Comparison of ENCODE assay signal across 7 mouse cellular contexts in the genomic region with DNA sequence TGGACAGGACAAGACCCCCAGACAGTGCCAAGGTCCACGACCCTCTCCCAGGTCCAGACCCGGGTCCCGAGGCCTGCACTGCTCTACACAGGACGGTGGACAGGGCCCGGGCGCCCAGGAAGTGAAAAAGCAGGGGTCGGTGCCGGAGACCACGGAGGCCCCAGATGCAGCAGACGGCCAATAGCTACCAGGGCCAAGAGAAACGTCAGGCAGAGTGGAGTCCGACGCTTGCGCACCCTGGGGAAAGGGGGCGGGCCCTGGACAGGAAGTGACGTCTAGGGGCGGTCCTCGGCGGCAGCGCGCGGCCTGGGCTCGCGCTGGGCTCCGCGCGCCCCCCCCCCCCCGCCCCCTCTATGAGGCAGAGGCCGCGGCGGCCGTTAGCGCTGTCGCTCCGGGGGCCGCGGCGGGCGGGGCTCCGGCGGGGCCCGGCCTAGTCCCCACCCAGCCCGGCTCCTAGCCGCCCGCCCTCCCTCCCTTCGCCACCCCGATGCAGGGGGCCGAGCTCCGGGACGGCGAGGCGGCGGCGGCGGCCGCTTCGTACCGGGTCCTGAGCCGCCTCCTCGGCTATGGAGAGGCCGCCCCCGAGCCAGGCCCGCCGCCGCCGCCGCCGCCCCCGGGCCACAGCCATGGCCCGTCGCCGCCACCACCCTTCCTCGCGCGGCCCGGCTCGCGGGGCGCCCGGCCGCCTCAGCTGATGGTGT. TPM values are rescaled to one million over a fixed set of nuclear protein-coding genes. Genes with fewer than 3 reads are reported as not detected.
DNase-seq lines count a peak whose midpoint lies in the region; ATAC-seq and TF ChIP-seq lines count a peak whose summit lies in the region.

A gene (plus strand): TSS at position 604 of the 701 bp plus-strand sequence.

- peaks cover 25% of the 10 kb centered on the region for H3K4me1 ChIP-seq in embryonic facial prominence, embryonic 12.5 days
- H3K4me1 ChIP-seq in heart, adult 2 months (ENCODE audit: control insufficient read depth, insufficient read depth, low read length): peaks cover 8% of the 10 kb centered on the region
- H3K4me1 ChIP-seq in limb, embryonic 13.5 days: peaks cover 30% of the 10 kb centered on the region
- H3K4me1 ChIP-seq in midbrain, embryonic 16.5 days (ENCODE audit: control insufficient read depth, insufficient read depth, low read length): peaks cover 31% of the 10 kb centered on the region

- H3K9ac ChIP-seq in embryonic facial prominence, embryonic 12.5 days: peak within 1 kb of the TSS; percentile 99
- H3K9ac ChIP-seq in heart, adult 2 months (ENCODE audit: low read depth, low read length): peak within 1 kb of the TSS; percentile 100
- H3K9ac ChIP-seq in limb, embryonic 13.5 days: peak within 1 kb of the TSS; percentile 99
- H3K9ac ChIP-seq in midbrain, embryonic 16.5 days (ENCODE audit: low read depth, low read length): peak within 1 kb of the TSS; percentile 98

- WGBS in embryonic facial prominence, embryonic 12.5 days: under 1% methylated on average over 36 of the region's 81 CpGs
- WGBS in heart, adult 2 months: under 1% methylated on average over 21 of the region's 81 CpGs
- 2% methylated on average over 30 of the region's 81 CpGs for WGBS in limb, embryonic 13.5 days
- WGBS in midbrain, embryonic 16.5 days: under 1% methylated on average over 18 of the region's 81 CpGs

- peak within 1 kb of the TSS; percentile 99 for H3K4me3 ChIP-seq in embryonic facial prominence, embryonic 12.5 days
- peak within 1 kb of the TSS; percentile 95 for H3K4me3 ChIP-seq in heart, adult 2 months
- peak within 1 kb of the TSS; percentile 98 for H3K4me3 ChIP-seq in limb, embryonic 13.5 days
- H3K4me3 ChIP-seq in midbrain, embryonic 16.5 days (ENCODE audit: low read depth, low read length): peak within 1 kb of the TSS; percentile 71

- no peak for TF ChIP-seq EP300 in heart, adult 2 months (IDR thresholded peaks at IDR 0.05; ENCODE audit: insufficient read depth, low read depth, low read length)

- H3K27ac ChIP-seq in embryonic facial prominence, embryonic 12.5 days: peak within 1 kb of the TSS; percentile 86
- peak within 1 kb of the TSS; percentile 91 for H3K27ac ChIP-seq in heart, adult 2 months
- peak within 1 kb of the TSS; percentile 76 for H3K27ac ChIP-seq in limb, embryonic 13.5 days
- peak within 1 kb of the TSS; percentile 89 for H3K27ac ChIP-seq in midbrain, embryonic 16.5 days (ENCODE audit: low read length)

- peaks cover 3% of the 10 kb centered on the region for H3K79me2 ChIP-seq in heart, adult 2 months (replicated peaks; ENCODE audit: control insufficient read depth, insufficient read depth, low read length)

- no peak for TF ChIP-seq CTCF in heart, adult 2 months (IDR thresholded peaks at IDR 0.05)

- H3K27me3 ChIP-seq in embryonic facial prominence, embryonic 12.5 days: no peaks in the 10 kb centered on the region
- no peaks in the 10 kb centered on the region for H3K27me3 ChIP-seq in heart, adult 2 months (ENCODE audit: control insufficient read depth, insufficient read depth, low read length)
- no peaks in the 10 kb centered on the region for H3K27me3 ChIP-seq in limb, embryonic 13.5 days
- H3K27me3 ChIP-seq in midbrain, embryonic 16.5 days (ENCODE audit: control insufficient read depth, insufficient read depth, low read depth, low read length): no peaks in the 10 kb centered on the region

- H3K9me3 ChIP-seq in embryonic facial prominence, embryonic 12.5 days: no peaks in the 10 kb centered on the region
- no peaks in the 10 kb centered on the region for H3K9me3 ChIP-seq in limb, embryonic 13.5 days
- H3K9me3 ChIP-seq in midbrain, embryonic 16.5 days (replicated peaks; ENCODE audit: control insufficient read depth, low read length, poor library complexity, severe bottlenecking): no peaks in the 10 kb centered on the region

- H3K4me2 ChIP-seq in embryonic facial prominence, embryonic 12.5 days (replicated peaks): peak within 1 kb of the TSS; percentile 90
- H3K4me2 ChIP-seq in limb, embryonic 13.5 days (replicated peaks): peak within 1 kb of the TSS; percentile 82
- H3K4me2 ChIP-seq in midbrain, embryonic 16.5 days (ENCODE audit: low read length): peak within 1 kb of the TSS; percentile 86

- no peaks in the 10 kb centered on the region for H3K36me3 ChIP-seq in embryonic facial prominence, embryonic 12.5 days
- peaks cover 8% of the 10 kb centered on the region for H3K36me3 ChIP-seq in heart, adult 2 months (ENCODE audit: control insufficient read depth, insufficient read depth, low read length)
- no peaks in the 10 kb centered on the region for H3K36me3 ChIP-seq in limb, embryonic 13.5 days
- H3K36me3 ChIP-seq in midbrain, embryonic 16.5 days (ENCODE audit: control insufficient read depth, insufficient read depth, low read length): no peaks in the 10 kb centered on the region

- peak; percentile 96 for DNase-seq in adrenal gland, postnatal 25 days
- peak; percentile 96 to 98 for DNase-seq in heart, adult 2 months
- DNase-seq in kidney, adult 8-10 months: peak; percentile 92 to 94
- DNase-seq in spleen, postnatal 10 days (ENCODE audit: low spot score in 2 of 2): peak; percentile 95 to 96

- intact Hi-C loops in heart, adult 2 months (cut with DNase I): loop anchor here (1.0 kb wide), 1 partner anchor 38 kb away; no protein-coding TSS in a partner anchor

- peak; percentile 74 for TF ChIP-seq POLR2A in heart, adult 2 months (IDR thresholded peaks at IDR 0.05; ENCODE audit: insufficient read depth, low read depth, low read length)

- ATAC-seq in embryonic facial prominence, embryonic 12.5 days (ENCODE audit: insufficient number of reproducible peaks, insufficient read depth, low FRiP score, low TSS enrichment): peak; percentile 94
- ATAC-seq in limb, embryonic 13.5 days (ENCODE audit: low FRiP score, low read depth): peak; percentile 97
- peak; percentile 97 for ATAC-seq in midbrain, embryonic 16.5 days

RNA-seq across cellular contexts. Expression of the gene that starts here (rescaled TPM):
- total RNA-seq in adrenal gland, postnatal 25 days (2021): 21.0 and 27.5 TPM in 2 replicates
- 5.5 and 6.1 TPM in 2 replicates for polyA plus RNA-seq in embryonic facial prominence, embryonic 12.5 days (2016; fragmentation: Nextera tagmentation; extraction: Ambion mirVana)
- total RNA-seq in heart, adult 2 months (2021): 10 to 100 TPM; 21.4 to 22.8 TPM
- 8.9 and 18.6 TPM in 2 replicates for polyA plus RNA-seq in heart, adult 2 months (2012; rRNA removed)
- polyA plus RNA-seq in limb, embryonic 13.5 days (2015; fragmentation: Nextera tagmentation; extraction: Ambion mirVana): 4.4 and 4.9 TPM in 2 replicates
- 8.5 and 9.9 TPM in 2 replicates for polyA plus RNA-seq in midbrain, embryonic 16.5 days (2015; fragmentation: Nextera tagmentation; extraction: Ambion mirVana)

Comparison
In these comparisons a context has a peak if more than half of its experiments do, and no peak if none do; other contexts are left out.
1. Peak in every context shown above with its lines: DNase-seq, ATAC-seq, H3K4me3 ChIP-seq and H3K27ac ChIP-seq.